Mouse (Mus musculus): ENCODE measurements around the gene Gm20773.
"Not testable (repeated sequence)": the region's sequence is repeated elsewhere in the genome, so short reads cannot be mapped to it uniquely, and the experiment has no call there.

Gm20773 gene

DNA sequence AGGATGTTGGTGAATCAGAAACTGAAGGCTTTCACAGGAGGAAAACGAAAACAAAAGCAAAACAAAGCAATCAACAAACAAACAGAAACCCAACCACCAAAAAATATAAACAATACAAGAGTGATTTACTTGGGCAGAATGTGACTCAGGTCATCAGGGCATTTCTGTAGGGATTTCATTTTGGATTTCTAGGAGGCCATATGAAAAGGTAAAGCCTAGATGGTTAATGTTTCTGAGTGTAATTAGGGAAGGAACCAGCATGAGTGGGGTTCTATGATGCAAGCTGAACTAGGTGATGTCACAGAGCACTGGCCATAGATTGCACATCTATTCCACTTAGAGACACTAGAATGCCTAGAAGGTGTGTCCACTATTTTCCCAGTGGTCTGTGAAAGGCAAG lies at the start of gene Gm20773:
Gene Gm20773 (plus strand): TSS at position 301 of the 400 bp plus-strand sequence.
- DNase-seq (ENCODE audit: low spot score), result not testable (repeated sequence)

DNA sequence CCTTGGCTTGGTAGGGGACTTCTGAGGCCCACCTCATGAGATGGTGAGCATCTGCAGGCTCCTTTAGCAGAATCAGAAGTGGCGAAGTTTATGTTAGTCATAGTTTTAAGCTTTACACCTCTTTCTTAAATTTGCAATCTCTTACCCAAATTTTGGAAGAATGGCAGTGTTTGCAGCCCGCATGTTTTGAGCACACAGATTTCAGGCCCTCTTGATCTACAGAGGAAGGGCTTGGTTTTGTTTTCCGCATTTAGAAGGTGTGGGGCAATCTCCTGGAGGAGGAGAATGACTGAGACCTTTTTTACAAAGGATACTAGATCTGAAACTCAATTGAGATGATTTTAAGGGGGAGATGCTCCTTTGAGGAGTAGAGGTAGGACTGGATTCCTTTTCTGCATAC lies 28.3 kb upstream of the Gm20773 start, which contains the start of gene Gm21866:
Gene Gm21866 (minus strand): TSS at position 101 of the 400 bp plus-strand sequence.
- not testable (repeated sequence) for DNase-seq (ENCODE audit: low spot score)
